Mouse (Mus musculus) CH12.LX (cell line): ENCODE data around the gene Topors. TPM values are rescaled to one million over a fixed set of nuclear protein-coding genes. Genes with fewer than 3 reads are reported as not detected.

Experiments
- DNase-seq: peaks from one replicate; pipeline ENCODE4 v3.0.0-alpha.2; 2013; ENCODE audit errors: extremely low read depth
- H3K27ac ChIP-seq: 2 replicates; pipeline ENCODE4 v1.5.1; 2012; ENCODE audit warnings: low read depth, mild to moderate bottlenecking, control low read depth, moderate library complexity; ENCODE audit not compliant: insufficient read depth
- H3K27me3 ChIP-seq: replicated peaks from 2 replicates; pipeline ENCODE3; 2012; ENCODE audit warnings: inconsistent platforms
- H3K36me3 ChIP-seq, 2 experiments: replicated peaks in 1 of 2; 2 replicates each; pipeline versions ENCODE3 to v1.6.1; 2012; ENCODE audit warnings: inconsistent platforms in 1 of 2, low read length in 1 of 2, mild to moderate bottlenecking in 1 of 2, mixed read lengths in 1 of 2, moderate library complexity in 1 of 2; ENCODE audit not compliant: control insufficient read depth in 1 of 2, insufficient read depth in 1 of 2
- H3K4me1 ChIP-seq, 2 experiments: 2 replicates each; pipeline ENCODE4 v1.6.1; 2012; ENCODE audit warnings: inconsistent platforms in 1 of 2, moderate library complexity in 1 of 2; ENCODE audit not compliant: insufficient read depth in 2 of 2, control insufficient read depth in 1 of 2
- H3K4me2 ChIP-seq: 2 replicates; pipeline ENCODE4 v1.6.1; 2012; ENCODE audit warnings: low read depth, mild to moderate bottlenecking, control low read depth; ENCODE audit not compliant: poor library complexity, insufficient read depth, severe bottlenecking
- H3K4me3 ChIP-seq, 3 experiments: fragments of 150-350 bp in 1 of 3; sonication (generic) in 1 of 3; replicated peaks in 1 of 3; 2 replicates each; pipeline versions ENCODE3 to v1.5.1; 2011 to 2012; ENCODE audit warnings: low read depth in 2 of 3, low read length in 2 of 3, mild to moderate bottlenecking in 2 of 3, moderate library complexity in 2 of 3, control low read depth in 1 of 3, improper control_type of control experiment in 1 of 3, inconsistent platforms in 1 of 3, mixed read lengths in 1 of 3; ENCODE audit not compliant: poor library complexity in 1 of 3
- H3K79me2 ChIP-seq: replicated peaks from 2 replicates; pipeline ENCODE4 v1.6.1; 2012; ENCODE audit warnings: mild to moderate bottlenecking, moderate library complexity; ENCODE audit not compliant: control insufficient read depth, poor library complexity, insufficient read depth, severe bottlenecking; ENCODE audit errors: extremely low read depth
- H3K9ac ChIP-seq: 2 replicates; pipeline ENCODE4 v1.6.1; 2012; ENCODE audit warnings: low read depth, mild to moderate bottlenecking, control low read depth, moderate library complexity; ENCODE audit not compliant: insufficient read depth
- H3K9me3 ChIP-seq: replicated peaks from 2 replicates; pipeline ENCODE3; 2012; ENCODE audit warnings: low read length, inconsistent platforms, mixed read lengths
- BHLHE40 ChIP-seq: IDR thresholded peaks from 2 replicates; pipeline ENCODE4 v1.6.1; 2011; ENCODE audit warnings: mild to moderate bottlenecking, low read depth, low read length, improper control_type of control experiment
- CHD1 ChIP-seq: IDR thresholded peaks from 2 replicates; pipeline ENCODE4 v1.6.1; 2012; ENCODE audit warnings: low read depth, low read length, improper control_type of control experiment, inconsistent platforms
- CHD2 ChIP-seq: IDR thresholded peaks from 2 replicates; pipeline ENCODE4 v1.6.1; 2011; ENCODE audit warnings: low read length, improper control_type of control experiment
- CTCF ChIP-seq, 2 experiments: IDR thresholded peaks in 1 of 2; conservative IDR thresholded peaks in 1 of 2; 2 replicates each; pipeline ENCODE4 v1.5.1; 2011 to 2012; ENCODE audit warnings: low read depth in 2 of 2, low read length in 2 of 2, improper control_type of control experiment in 1 of 2, inconsistent platforms in 1 of 2, mild to moderate bottlenecking in 1 of 2, moderate library complexity in 1 of 2
- ELF1 ChIP-seq: IDR thresholded peaks from 2 replicates; pipeline ENCODE4 v1.6.1; 2014; ENCODE audit warnings: low read depth, mild to moderate bottlenecking, inconsistent platforms, low read length, improper control_type of control experiment
- HCFC1 ChIP-seq: IDR thresholded peaks from 2 replicates; pipeline ENCODE4 v1.6.1; 2012; ENCODE audit warnings: low read depth, mild to moderate bottlenecking, inconsistent platforms, low read length, improper control_type of control experiment
- IRF4 ChIP-seq: IDR thresholded peaks from 2 replicates; pipeline ENCODE4 v1.6.1; 2014; ENCODE audit warnings: low read depth, mild to moderate bottlenecking, inconsistent platforms, low read length, improper control_type of control experiment
- JUND ChIP-seq: conservative IDR thresholded peaks from 2 replicates; pipeline ENCODE4 v1.6.1; 2011; ENCODE audit warnings: low read depth, low read length, improper control_type of control experiment
- MAFK ChIP-seq: IDR thresholded peaks from 2 replicates; pipeline ENCODE4 v1.6.1; 2011; ENCODE audit warnings: low read length, improper control_type of control experiment; ENCODE audit not compliant: insufficient replicate concordance
- MEF2A ChIP-seq: IDR thresholded peaks from 2 replicates; pipeline ENCODE4 v1.6.1; 2014; ENCODE audit warnings: low read depth, mild to moderate bottlenecking, inconsistent platforms, low read length, improper control_type of control experiment, borderline replicate concordance
- MYC ChIP-seq: IDR thresholded peaks from 2 replicates; pipeline ENCODE4 v1.6.1; 2011; ENCODE audit warnings: low read depth, mild to moderate bottlenecking, improper control_type of control experiment, low read length
- NELFE ChIP-seq: IDR thresholded peaks from 2 replicates; pipeline ENCODE4 v1.6.1; 2011; ENCODE audit warnings: low read depth, low read length, improper control_type of control experiment
- NRF1 ChIP-seq: IDR thresholded peaks from 2 replicates; pipeline ENCODE4 v1.6.1; 2014; ENCODE audit warnings: low read depth, mild to moderate bottlenecking, inconsistent platforms, low read length, improper control_type of control experiment, moderate library complexity
- POLR2A ChIP-seq: IDR thresholded peaks from 2 replicates; pipeline ENCODE4 v1.6.1; 2011; ENCODE audit warnings: low read depth, mild to moderate bottlenecking, improper control_type of control experiment, low read length
- SIN3A ChIP-seq: IDR thresholded peaks from 2 replicates; pipeline ENCODE4 v1.6.1; 2012; ENCODE audit warnings: low read length, improper control_type of control experiment, inconsistent platforms
- SMC3 ChIP-seq: IDR thresholded peaks from 2 replicates; pipeline ENCODE4 v1.6.1; 2011; ENCODE audit warnings: low read depth, low read length, improper control_type of control experiment
- TBP ChIP-seq: conservative IDR thresholded peaks from 2 replicates; pipeline ENCODE4 v1.6.1; 2011; ENCODE audit warnings: low read depth, low read length, improper control_type of control experiment
- USF1 ChIP-seq: IDR thresholded peaks from 2 replicates; pipeline ENCODE4 v1.6.1; 2014; ENCODE audit warnings: low read depth, mild to moderate bottlenecking, inconsistent platforms, low read length, improper control_type of control experiment
- USF2 ChIP-seq: conservative IDR thresholded peaks from 2 replicates; pipeline ENCODE4 v1.6.1; 2011; ENCODE audit warnings: low read depth, low read length, improper control_type of control experiment
- ZMIZ1 ChIP-seq: IDR thresholded peaks from 2 replicates; pipeline ENCODE4 v1.6.1; 2012; ENCODE audit warnings: low read depth, mild to moderate bottlenecking, inconsistent platforms, low read length, improper control_type of control experiment
- ZNF384 ChIP-seq: IDR thresholded peaks from 2 replicates; pipeline ENCODE4 v1.6.1; 2012; ENCODE audit warnings: low read depth, low read length, improper control_type of control experiment, inconsistent platforms
- dilution Hi-C: fragments of 300-500 bp; cut with MboI; formaldehyde crosslinking; loops from 2 replicates; pipeline ENCODE4 v1.14.3; 2020; ENCODE audit warnings: low sequenced_read_pairs; ENCODE audit not compliant: extremely low pct_unique_long_range_greater_than_20kb, extremely low pct_ligation_motif_present
- in situ Hi-C: fragments of 300-500 bp; cut with MboI; formaldehyde crosslinking; loops from 3 replicates; pipeline ENCODE4 v1.14.3; 2019; ENCODE audit warnings: low sequenced_read_pairs, low pct_ligation_motif_present, low pct_unique_long_range_greater_than_20kb, mixed read lengths
- polyA plus RNA-seq: library from polyadenylated mRNA; unstranded; fragments of >175 nt; gene quantifications from 2 replicates; pipeline ENCODE4 v1.2.1, GENCODE M21; 2012; ENCODE audit warnings: low read depth; ENCODE audit not compliant: insufficient read length
- total RNA-seq, 2 experiments: library from RNA; depleted of rRNA; stranded (reverse); fragments of 300-350 nt in 1 of 2; fragments of >200 nt in 1 of 2; gene quantifications; 2 replicates each; pipeline ENCODE4 v1.2.3; 2012 to 2014

Topors gene
- total and polyA plus RNA-seq, 3 experiments: 23.1 to 38.9 (median 36.1) TPM

GRCm38 (mm10) chr4:40312213-40312612 lies 42.6 kb upstream of the Topors start:
- Histone ChIP-seq H3K36me3 (no peaks in the 10 kb centered on the region), H3K4me3 (no peak overlapping the region), H3K79me2 (no peaks in the 10 kb centered on the region), H3K9ac (no peak overlapping the region), H3K4me2 (no peak overlapping the region), H3K9me3 (peaks cover 3% of the 10 kb centered on the region), H3K27me3 (no peaks in the 10 kb centered on the region), H3K4me1 (peaks cover 0 to 5% of the 10 kb centered on the region in 2 experiments; a peak in 2 of 4 replicates), H3K27ac (no peak overlapping the region)
- in situ Hi-C loops: no loop called here
- DNase-seq: no peak
- no peak for TF ChIP-seq USF1
- TF ChIP-seq POLR2A: no peak
- TF ChIP-seq SIN3A: no peak
- no peak for TF ChIP-seq JUND
- TF ChIP-seq TBP: no peak
- TF ChIP-seq CHD2: no peak
- no peak for TF ChIP-seq ZNF384
- TF ChIP-seq ZMIZ1: no peak
- TF ChIP-seq ELF1: no peak
- TF ChIP-seq CTCF (conservative IDR thresholded peaks at IDR 0.05 in 1 of 2, IDR thresholded peaks at IDR 0.05 in 1 of 2; ENCODE audit: low read depth in 2 of 2, low read length in 2 of 2): no peak
- no peak for TF ChIP-seq NRF1
- no peak for TF ChIP-seq CHD1
- TF ChIP-seq IRF4: no peak
- TF ChIP-seq MYC: no peak
- TF ChIP-seq USF2: no peak
- no peak for TF ChIP-seq SMC3
- no peak for TF ChIP-seq BHLHE40
- dilution Hi-C loops: no loop called here

- no peak overlapping the region for H3K9ac ChIP-seq
- TF ChIP-seq ZMIZ1 (no peak), NELFE (no peak), TBP (no peak), MEF2A (no peak), SIN3A (no peak), MAFK (no peak), IRF4 (no peak), HCFC1 (no peak)
- dilution Hi-C loops: no loop called here
Observed at GRCm38 (mm10) chr4:40310796-40311383, 41.2 kb upstream of the Topors start.

More at GRCm38 (mm10) chr4:40310796-40311383, 41.2 kb upstream of the Topors start:
- in situ Hi-C loops: no loop called here
- H3K79me2 ChIP-seq: no peaks in the 10 kb centered on the region
- H3K4me2 ChIP-seq: no peak overlapping the region
- H3K36me3 ChIP-seq: no peaks in the 10 kb centered on the region
- H3K4me3 ChIP-seq: no peak overlapping the region
- H3K4me1 ChIP-seq: peaks cover 0 to 5% of the 10 kb centered on the region in 2 experiments; a peak in 2 of 4 replicates
- peaks cover 3% of the 10 kb centered on the region for H3K9me3 ChIP-seq
- no peaks in the 10 kb centered on the region for H3K27me3 ChIP-seq
- no peak for DNase-seq
- no peak overlapping the region for H3K27ac ChIP-seq
